Mouse (Mus musculus): ENCODE measurements around the gene Ywhae. TPM values are rescaled to one million over a fixed set of nuclear protein-coding genes. Genes with fewer than 3 reads are reported as not detected.
A peak's percentile ranks its signal among the peaks of the same experiment; 100 is the strongest.

The Ywhae gene
- polyA plus RNA-seq, 1 experiment from 2014 or later: 941 TPM

DNA sequence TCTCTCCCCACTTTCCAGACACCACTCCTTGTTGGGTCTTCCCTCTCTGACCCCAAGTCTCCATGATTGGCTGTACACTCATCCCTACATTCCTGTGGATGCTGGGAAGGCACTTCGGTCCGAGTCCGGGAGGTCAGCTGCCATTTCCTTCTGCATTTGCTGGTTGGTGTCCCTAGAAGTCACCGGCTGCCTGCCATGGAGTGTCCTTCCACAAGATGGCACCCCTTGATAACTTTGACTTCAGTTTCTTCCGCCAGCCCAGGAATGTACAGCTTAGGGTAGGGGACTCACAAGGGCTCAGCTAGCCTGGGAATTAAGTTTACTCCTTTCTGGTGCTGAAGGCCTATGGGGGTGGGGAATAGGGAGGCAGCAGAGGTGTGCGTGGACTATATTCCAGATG lies 49.2 kb downstream of the Ywhae start:
- no peaks in the 10 kb centered on the region for H3K36me3 ChIP-seq
- H3K9me3 ChIP-seq: no peaks in the 10 kb centered on the region
- WGBS: 25% methylated on average over 6 of the region's 6 CpGs
- H3K4me3 ChIP-seq: no peak overlapping the region
- peaks cover 43% of the 10 kb centered on the region for H3K27me3 ChIP-seq (ENCODE audit: insufficient read depth, poor library complexity, severe bottlenecking)
- no peak overlapping the region for H3K27ac ChIP-seq
- peak; percentile 84 for DNase-seq (ENCODE audit: low spot score)
- peaks cover 2% of the 10 kb centered on the region; the same call in 1 of the 2 replicates for H3K4me1 ChIP-seq

DNA sequence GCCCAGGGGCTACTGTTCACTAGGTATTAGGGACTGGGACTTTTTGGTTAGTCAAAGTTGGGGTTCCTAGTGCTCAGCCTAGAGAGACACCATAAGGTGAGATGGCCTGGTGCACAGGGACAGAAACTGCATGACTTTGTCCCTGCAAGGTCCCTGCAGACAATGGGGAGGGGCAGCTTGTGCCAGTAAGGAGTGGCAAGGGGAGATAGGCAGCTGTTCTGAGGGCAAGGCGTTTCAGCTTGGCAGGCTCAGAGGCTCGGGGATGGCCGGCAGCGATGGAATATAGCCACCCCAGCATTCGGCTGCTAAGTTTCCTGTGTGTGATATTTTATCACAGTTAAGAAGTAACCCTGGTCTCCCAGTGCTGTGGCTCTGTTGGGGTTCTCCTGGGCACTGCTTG lies 51.1 kb downstream of the Ywhae start:
- no peaks in the 10 kb centered on the region for H3K36me3 ChIP-seq
- H3K9me3 ChIP-seq: no peaks in the 10 kb centered on the region
- H3K4me3 ChIP-seq: no peak overlapping the region
- peaks cover 10% of the 10 kb centered on the region; the same call in 1 of the 2 replicates for H3K4me1 ChIP-seq
- DNase-seq (ENCODE audit: low spot score): no peak
- no peak overlapping the region for H3K27ac ChIP-seq
- 76% methylated on average over 5 of the region's 5 CpGs for WGBS
- peaks cover 43% of the 10 kb centered on the region for H3K27me3 ChIP-seq (ENCODE audit: insufficient read depth, poor library complexity, severe bottlenecking)

DNA sequence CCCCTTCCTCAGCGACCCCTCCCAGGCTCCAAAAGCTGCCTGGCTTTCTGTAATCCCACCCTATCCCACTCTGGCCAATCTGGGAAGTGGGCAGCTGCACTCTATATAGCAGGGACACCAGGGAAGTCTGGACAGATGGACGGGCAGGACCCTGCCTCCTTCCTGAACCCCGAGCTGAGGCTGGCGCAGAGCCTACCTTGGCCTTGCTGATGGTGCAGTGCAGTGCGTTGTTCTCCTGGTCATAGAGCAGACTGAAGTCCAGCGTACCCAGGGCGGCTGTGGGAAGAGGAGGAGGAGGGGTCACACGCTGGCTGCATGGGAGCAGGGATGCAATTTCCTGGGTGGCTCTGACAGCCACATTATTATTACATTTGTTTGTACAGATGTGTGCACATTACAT lies 53.2 kb downstream of the Ywhae start:
- H3K9me3 ChIP-seq: no peaks in the 10 kb centered on the region
- no peak overlapping the region for H3K4me3 ChIP-seq
- WGBS: 78% methylated on average over 8 of the region's 8 CpGs
- H3K36me3 ChIP-seq: no peaks in the 10 kb centered on the region
- H3K4me1 ChIP-seq: peaks cover 11% of the 10 kb centered on the region; the same call in 1 of the 2 replicates
- H3K27ac ChIP-seq: no peak overlapping the region
- no peak for DNase-seq (ENCODE audit: low spot score)
- peaks cover 62% of the 10 kb centered on the region for H3K27me3 ChIP-seq (ENCODE audit: insufficient read depth, poor library complexity, severe bottlenecking)

DNA sequence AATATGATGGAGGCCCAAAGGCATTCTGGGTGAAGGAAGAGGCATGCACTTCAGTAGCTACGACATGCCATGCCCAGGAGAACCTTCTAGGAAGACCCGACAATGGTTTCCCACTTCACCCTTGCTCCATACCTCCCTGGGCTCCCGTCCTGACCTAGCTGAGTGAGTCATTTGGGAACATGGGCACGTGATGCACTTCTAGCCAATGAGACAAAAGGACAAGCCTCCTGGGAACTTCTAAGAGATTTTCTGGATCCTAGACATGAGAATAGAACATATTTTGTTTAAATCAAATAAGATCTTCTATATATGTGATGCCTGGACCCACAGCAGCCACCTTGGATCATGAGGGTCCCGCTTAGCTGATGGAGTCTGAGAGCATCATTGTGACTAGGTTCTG lies 59.9 kb downstream of the Ywhae start:
- H3K9me3 ChIP-seq: no peaks in the 10 kb centered on the region
- 64% methylated on average over 5 of the region's 5 CpGs for WGBS
- no peak for DNase-seq (ENCODE audit: low spot score)
- H3K36me3 ChIP-seq: no peaks in the 10 kb centered on the region
- peaks cover 95% of the 10 kb centered on the region for H3K27me3 ChIP-seq (ENCODE audit: insufficient read depth, poor library complexity, severe bottlenecking)
- no peak overlapping the region for H3K27ac ChIP-seq
- peaks cover 27% of the 10 kb centered on the region for H3K4me1 ChIP-seq
- no peak overlapping the region for H3K4me3 ChIP-seq

DNA sequence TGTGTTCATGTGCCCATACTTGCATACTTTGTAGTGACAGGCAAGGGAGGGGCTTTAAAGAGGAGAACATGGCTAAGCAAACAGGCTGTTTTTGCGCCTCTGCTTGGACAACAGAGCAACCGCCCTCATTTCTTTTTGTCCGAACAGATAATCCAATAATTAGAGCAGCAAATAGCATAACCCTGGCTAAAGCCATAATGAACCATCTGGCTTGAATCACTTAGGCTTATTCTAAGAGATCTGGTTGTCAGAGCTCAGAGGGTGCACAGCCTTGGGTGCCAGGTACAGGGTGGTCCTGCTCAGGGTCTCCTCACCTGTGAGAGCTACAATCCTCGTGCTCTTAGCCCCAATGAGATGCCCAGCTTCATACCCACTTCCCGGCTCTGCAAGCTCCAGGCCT lies 60.7 kb downstream of the Ywhae start:
- 72% methylated on average over 5 of the region's 5 CpGs for WGBS

DNA sequence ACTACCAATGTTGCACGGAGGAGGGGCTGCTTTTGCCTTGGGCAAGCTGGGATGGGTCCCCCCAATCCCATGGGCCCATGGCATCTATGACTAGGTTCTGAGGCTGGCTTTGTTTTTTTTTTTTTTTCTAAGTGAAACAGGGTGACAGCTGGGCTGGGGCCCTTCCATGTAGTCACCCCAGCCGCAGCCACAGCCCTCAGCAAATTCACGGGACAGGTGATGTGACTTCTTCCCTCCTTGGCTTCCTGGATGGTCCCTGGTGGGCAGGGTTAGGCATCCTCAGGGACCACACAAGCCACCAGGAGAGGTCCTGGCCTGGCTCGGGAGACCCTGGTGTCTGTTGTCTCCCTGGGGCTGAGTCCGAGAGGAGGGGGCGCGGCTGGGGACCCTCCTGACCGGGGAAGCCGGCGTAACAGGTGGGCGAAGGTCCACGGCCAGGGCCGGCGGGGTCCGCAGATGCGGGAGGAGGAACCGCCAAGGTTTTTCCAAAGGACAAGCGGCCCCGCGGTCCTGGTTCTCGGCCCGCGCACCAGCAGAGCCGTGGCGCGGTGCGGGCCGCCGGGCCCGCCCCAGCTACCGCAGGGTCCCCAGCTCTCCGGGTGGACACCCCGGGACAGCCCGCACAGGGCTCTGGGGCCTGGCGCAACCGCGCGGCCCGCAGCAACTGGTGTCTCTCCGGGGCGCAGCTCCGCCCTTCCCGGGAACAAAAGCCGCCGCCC lies 62.1 kb downstream of the Ywhae start:
- Histone ChIP-seq H3K4me1 (peaks cover 18% of the 10 kb centered on the region), H3K27me3 (ENCODE audit: insufficient read depth, poor library complexity, severe bottlenecking) (peaks cover 99% of the 10 kb centered on the region), H3K27ac (peak overlapping the region; percentile 71; the same call in 1 of the 2 replicates), H3K4me3 (peak overlapping the region; percentile 64), H3K36me3 (no peaks in the 10 kb centered on the region), H3K9me3 (no peaks in the 10 kb centered on the region)
- DNase-seq (ENCODE audit: low spot score): no peak
- 6% methylated on average over 42 of the region's 45 CpGs for WGBS

More for the DNA sequence above, 60.7 kb downstream of the Ywhae start:
- H3K36me3 ChIP-seq: no peaks in the 10 kb centered on the region
- peaks cover 23% of the 10 kb centered on the region for H3K4me1 ChIP-seq
- DNase-seq (ENCODE audit: low spot score): no peak
- peaks cover 99% of the 10 kb centered on the region for H3K27me3 ChIP-seq (ENCODE audit: insufficient read depth, poor library complexity, severe bottlenecking)
- H3K27ac ChIP-seq: no peak overlapping the region
- H3K9me3 ChIP-seq: no peaks in the 10 kb centered on the region
- H3K4me3 ChIP-seq: no peak overlapping the region

GRCm38 (mm10) chr11:75795321-75795636 lies 62.6 kb downstream of the Ywhae start:
- Histone ChIP-seq H3K27me3 (ENCODE audit: insufficient read depth, poor library complexity, severe bottlenecking) (peaks cover 99% of the 10 kb centered on the region), H3K9me3 (no peaks in the 10 kb centered on the region), H3K27ac (peak overlapping the region; percentile 71), H3K36me3 (no peaks in the 10 kb centered on the region), H3K4me3 (peak overlapping the region; percentile 64), H3K4me1 (peaks cover 18% of the 10 kb centered on the region)
- DNase-seq (ENCODE audit: low spot score): no peak
- 2% methylated on average over 42 of the region's 42 CpGs for WGBS

GRCm38 (mm10) chr11:75796029-75796445 lies 63.4 kb downstream of the Ywhae start, which contains the start of gene Doc2b:
Doc2b (minus strand) TSS chr11:75796049.
- H3K36me3 ChIP-seq: no peaks in the 10 kb centered on the region
- H3K4me3 ChIP-seq: peak within 1 kb of the TSS; percentile 64
- WGBS: 5% methylated on average over 37 of the region's 37 CpGs
- peak within 1 kb of the TSS; percentile 71 for H3K27ac ChIP-seq
- no peak for DNase-seq (ENCODE audit: low spot score)
- H3K27me3 ChIP-seq (ENCODE audit: insufficient read depth, poor library complexity, severe bottlenecking): peaks cover 92% of the 10 kb centered on the region
- H3K9me3 ChIP-seq: no peaks in the 10 kb centered on the region
- peaks cover 18% of the 10 kb centered on the region for H3K4me1 ChIP-seq

- WGBS: 64% methylated on average over 13 of the region's 13 CpGs
- Histone ChIP-seq H3K27me3 (ENCODE audit: insufficient read depth, poor library complexity, severe bottlenecking) (peaks cover 85% of the 10 kb centered on the region), H3K9me3 (no peaks in the 10 kb centered on the region), H3K4me3 (no peak overlapping the region), H3K27ac (no peak overlapping the region), H3K36me3 (no peaks in the 10 kb centered on the region), H3K4me1 (peaks cover 18% of the 10 kb centered on the region)
- DNase-seq (ENCODE audit: low spot score): no peak
Observed at GRCm38 (mm10) chr11:75796536-75797246, 64.0 kb downstream of the Ywhae start.

- Histone ChIP-seq H3K36me3 (no peaks in the 10 kb centered on the region), H3K27ac (no peak overlapping the region), H3K4me3 (no peak overlapping the region), H3K4me1 (peaks cover under 1% of the 10 kb centered on the region; the same call in 1 of the 2 replicates), H3K27me3 (ENCODE audit: insufficient read depth, poor library complexity, severe bottlenecking) (peaks cover 44% of the 10 kb centered on the region), H3K9me3 (no peaks in the 10 kb centered on the region)
- WGBS: 70% methylated on average over 4 of the region's 4 CpGs
- no peak for DNase-seq (ENCODE audit: low spot score)
Observed at GRCm38 (mm10) chr11:75801369-75801768, 68.7 kb downstream of the Ywhae start.

- no peak for DNase-seq (ENCODE audit: low spot score)
- no peaks in the 10 kb centered on the region for H3K4me1 ChIP-seq
- 87% methylated on average over 7 of the region's 7 CpGs for WGBS
- no peaks in the 10 kb centered on the region for H3K36me3 ChIP-seq
- no peak overlapping the region for H3K27ac ChIP-seq
- no peaks in the 10 kb centered on the region for H3K9me3 ChIP-seq
- H3K4me3 ChIP-seq: no peak overlapping the region
- peaks cover 43% of the 10 kb centered on the region for H3K27me3 ChIP-seq (ENCODE audit: insufficient read depth, poor library complexity, severe bottlenecking)
Observed at GRCm38 (mm10) chr11:75801771-75802550, 69.3 kb downstream of the Ywhae start.

GRCm38 (mm10) chr11:75807486-75807885 lies 74.8 kb downstream of the Ywhae start:
- Histone ChIP-seq H3K27ac (peak overlapping the region; percentile 7; the same call in 1 of the 2 replicates), H3K4me1 (peaks cover 15% of the 10 kb centered on the region), H3K4me3 (no peak overlapping the region), H3K9me3 (no peaks in the 10 kb centered on the region), H3K36me3 (no peaks in the 10 kb centered on the region), H3K27me3 (ENCODE audit: insufficient read depth, poor library complexity, severe bottlenecking) (peaks cover 11% of the 10 kb centered on the region)
- no peak for DNase-seq (ENCODE audit: low spot score)
- WGBS: 40% methylated on average over 5 of the region's 5 CpGs

DNA sequence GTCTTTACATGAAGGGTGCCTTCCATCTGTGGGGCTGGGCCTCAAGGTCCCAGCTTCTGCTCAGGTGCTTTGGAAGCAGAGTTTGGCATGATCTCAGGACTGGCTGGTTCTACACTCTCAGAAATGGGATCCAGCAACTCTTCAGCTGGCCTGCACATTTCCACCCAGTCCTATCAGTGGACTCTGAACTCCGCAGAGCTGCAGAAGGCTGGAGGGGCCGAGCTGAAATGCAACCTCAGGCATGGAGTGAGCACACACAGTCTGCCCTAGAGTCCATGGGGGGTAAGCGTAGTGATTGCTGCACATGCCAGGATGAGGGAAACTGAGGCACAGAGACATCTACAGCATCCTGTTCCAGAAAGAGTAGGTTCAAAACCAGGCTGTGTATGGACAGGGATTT lies 77.9 kb downstream of the Ywhae start:
- WGBS: 92% methylated on average over 3 of the region's 3 CpGs
- Histone ChIP-seq H3K27ac (no peak overlapping the region), H3K27me3 (ENCODE audit: insufficient read depth, poor library complexity, severe bottlenecking) (peaks cover 11% of the 10 kb centered on the region), H3K4me1 (peaks cover 27% of the 10 kb centered on the region), H3K4me3 (no peak overlapping the region), H3K9me3 (no peaks in the 10 kb centered on the region), H3K36me3 (no peaks in the 10 kb centered on the region)
- no peak for DNase-seq (ENCODE audit: low spot score)

Measured in heart, embryonic 10.5 days (tissue).